Mouse (Mus musculus): Measurements from ENCODE around the gene Strn3.
"Not testable (repeated sequence)": the region's sequence is repeated elsewhere in the genome, so short reads cannot be mapped to it uniquely, and the experiment has no call there.

Gene Strn3

DNA sequence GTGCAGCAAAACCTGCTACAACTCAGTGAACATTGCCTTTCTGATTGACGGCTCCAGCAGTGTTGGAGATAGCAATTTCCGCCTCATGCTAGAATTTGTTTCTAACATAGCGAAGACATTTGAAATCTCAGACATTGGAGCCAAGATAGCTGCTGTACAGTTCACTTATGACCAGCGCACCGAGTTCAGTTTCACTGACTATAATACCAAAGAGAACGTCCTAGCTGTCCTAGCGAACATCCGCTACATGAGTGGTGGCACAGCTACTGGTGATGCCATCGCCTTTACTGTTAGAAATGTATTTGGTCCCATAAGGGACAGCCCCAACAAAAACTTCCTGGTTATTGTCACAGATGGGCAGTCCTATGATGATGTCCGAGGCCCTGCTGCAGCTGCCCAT, 88.4 kb downstream of the Strn3 start:
- DNase-seq, result no peak

DNA sequence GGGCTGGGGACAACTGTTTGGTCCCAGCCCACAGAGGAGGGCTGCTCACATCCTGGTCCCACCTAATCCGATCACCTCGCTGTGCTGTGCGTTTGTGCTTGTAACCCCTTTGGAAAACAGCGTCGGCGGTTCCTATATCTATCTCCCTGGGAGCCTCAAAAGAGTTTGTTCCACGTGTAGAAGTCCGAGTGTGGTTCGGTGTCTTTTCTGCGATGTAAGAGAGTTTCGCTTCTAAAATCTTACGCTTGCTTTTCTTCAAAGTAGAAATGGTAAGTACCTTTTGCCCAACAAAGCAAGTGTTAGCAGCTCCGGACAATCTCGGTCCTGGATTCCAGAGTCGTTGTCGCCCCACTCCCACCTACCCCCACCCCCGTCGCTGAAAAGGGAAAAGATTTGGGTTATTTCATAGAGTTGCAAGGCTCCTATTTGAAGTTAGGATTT, 97.6 kb downstream of the Strn3 start:
- DNase-seq, result no peak

DNA sequence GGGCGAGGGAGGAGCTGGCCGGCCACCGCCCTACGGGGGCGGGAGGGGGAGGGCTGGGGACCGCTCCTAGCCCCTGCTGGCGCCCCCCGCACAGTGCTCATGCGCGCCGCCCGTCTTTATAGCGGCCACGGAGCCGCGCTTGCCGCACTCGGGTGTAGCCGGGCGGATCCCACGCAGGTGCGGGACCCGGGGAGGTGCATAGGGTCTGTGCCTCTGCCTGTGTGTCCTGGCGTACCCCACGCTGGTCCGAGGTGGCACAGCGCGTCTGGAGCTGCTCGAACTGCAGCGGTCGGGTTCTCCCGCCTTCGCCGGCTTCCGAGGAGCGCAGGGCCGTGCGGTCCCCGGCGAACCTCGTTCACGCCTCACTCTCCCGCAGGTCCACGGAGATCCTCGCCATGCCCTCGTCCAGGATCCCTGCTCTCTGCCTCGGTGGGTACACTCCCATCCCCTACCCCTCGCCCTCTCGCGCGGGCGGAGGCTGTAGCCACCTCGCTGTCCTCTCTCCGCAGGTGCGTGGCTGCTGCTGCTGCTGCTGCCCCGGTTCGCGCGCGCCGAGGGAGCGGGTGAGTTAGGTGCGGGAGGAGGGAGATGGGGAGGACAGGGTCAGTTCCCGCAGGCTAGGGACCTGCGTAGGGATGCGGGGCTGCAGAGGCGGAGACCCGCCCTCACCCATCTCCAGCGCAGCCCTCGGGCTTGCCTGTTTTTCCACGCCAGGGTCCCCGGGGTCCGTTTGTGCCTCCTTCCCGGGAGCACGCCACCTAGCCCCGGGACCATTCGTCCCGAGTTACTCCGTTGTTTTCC, 98.3 kb downstream of the Strn3 start, which contains the start of gene Coch:
Gene Coch (plus strand): TSS at position 113 of the 801 bp plus-strand sequence.
- no peak for DNase-seq

DNA sequence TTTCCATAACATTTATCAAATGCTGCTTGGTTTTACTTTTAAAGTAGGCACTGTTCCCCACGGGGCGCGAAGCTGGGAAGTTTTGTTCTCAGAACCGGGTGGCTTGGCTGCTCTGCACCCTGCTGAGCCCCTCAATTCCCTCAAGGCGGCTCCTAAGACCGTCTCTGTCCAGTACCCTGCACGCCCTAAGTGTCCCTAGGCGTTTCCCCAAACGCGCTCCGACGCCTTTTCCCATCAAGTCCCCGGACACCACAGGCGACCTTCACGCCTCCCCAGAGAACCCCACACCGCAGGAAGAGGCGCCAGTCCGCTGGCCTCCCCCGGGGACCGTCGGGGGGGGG, 98.8 kb downstream of the Strn3 start:
- no peak for DNase-seq

DNA sequence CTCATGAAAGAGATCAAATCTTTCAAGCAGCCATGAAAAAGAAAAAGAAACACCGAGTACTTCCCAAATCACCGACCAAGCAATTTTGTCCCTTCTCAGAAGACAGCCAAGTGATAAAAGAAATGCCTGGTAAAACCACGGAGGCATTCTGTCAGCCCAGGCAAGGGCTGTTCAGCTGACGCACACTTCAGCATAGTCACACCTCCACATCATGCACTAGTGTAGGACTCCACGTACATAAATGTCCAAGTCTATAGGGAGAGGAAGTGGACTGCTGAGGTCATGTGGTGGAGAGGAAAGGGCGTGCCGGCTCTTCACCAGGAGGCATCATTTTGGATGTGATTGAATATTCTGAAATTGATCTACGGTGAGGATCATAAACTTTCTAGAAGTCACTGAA, 99.8 kb downstream of the Strn3 start:
- DNase-seq, result no peak

DNA sequence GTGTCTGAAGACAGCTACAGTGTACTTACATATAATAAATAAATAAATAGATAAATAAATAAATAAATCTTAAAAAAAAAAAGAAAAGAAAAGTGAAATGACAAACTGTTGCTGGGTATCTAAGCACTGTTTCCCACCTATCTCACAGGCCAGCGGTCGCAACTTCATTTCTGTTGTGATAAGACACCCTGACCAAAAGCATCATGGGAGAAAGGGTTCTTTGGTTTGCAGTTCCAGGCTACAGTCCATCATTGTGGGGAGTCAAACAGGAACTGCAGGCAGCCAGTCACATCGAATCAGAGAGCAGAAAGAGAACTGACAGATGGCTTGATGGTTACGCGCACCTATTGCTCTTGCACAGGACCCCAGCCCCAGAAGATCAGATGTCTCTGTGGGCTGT, 102.4 kb downstream of the Strn3 start:
- DNase-seq, result no peak

DNA sequence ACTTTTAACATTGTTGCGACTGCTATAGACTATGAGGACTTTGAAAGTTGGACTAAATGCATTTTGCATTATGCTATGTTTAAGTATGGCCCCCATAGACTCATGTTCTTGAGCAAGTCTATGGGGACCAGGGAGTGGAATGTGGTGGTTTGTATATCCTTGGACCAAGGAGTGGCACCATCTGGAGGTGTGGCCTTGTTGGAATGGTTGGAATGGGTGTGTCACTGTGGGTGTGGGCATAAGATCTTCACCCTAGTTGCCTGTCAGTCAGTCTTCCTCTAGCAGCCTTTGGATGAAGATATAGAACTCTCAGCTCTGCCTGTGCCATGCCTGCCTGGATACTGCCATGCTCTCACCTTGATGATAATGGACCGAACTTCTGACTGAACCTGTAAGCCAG, 113.9 kb downstream of the Strn3 start:
- not testable (repeated sequence) for DNase-seq

DNA sequence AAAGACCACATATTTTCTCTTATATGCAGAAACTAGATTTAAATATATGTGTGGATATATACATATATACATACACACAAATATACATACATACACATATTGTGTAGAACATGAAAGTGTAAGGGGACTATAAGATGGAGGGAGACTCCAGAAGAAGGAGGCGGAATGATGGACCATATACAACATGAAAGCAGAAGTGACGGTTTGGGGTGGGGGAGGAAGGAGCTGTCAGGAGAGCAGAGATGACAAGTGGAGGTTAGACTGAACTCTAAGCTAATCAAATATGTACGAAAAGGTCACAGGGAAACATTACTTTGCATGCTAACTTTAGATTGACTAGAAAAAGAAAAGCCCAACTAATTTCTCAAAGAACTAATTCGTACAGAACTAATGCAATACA, 119.0 kb downstream of the Strn3 start:
- DNase-seq, result no peak

DNA sequence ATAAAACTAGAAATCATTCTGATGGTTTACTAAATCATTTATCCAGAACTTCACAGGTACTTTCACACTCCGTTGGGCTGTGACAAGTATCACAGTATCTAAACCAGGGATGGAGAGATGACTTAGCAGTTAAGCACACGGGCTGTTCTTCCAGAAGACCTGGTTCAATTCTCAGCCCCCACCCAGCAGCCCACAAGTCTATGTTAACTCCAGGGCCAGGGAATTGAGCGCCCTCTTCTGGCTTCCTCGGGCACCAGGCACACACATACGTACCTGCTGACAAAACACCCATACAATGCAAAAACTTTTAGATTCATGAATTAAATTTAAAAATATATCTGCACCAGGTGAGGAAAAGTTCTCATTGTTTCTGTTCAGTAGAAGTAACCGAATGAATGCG, 121.8 kb downstream of the Strn3 start:
- DNase-seq, result no peak

DNA sequence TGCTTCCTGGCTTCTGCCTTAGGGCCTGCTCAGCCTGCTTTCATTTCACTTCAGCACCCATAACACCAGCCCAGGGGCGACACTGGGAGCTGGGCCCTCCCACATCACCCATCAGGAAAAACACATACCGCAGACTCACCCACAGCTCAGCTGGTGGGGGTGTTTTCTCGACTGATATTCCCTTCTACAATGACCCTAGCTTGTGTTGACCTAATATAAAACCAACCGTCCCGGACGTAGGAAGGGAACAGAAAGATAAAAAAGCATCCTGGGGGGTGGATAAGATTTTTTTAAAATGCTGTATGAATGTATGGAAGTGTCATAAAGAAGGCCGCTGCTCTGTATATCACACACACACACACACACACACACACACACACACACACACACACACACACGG, 122.2 kb downstream of the Strn3 start:
- no peak for DNase-seq

DNA sequence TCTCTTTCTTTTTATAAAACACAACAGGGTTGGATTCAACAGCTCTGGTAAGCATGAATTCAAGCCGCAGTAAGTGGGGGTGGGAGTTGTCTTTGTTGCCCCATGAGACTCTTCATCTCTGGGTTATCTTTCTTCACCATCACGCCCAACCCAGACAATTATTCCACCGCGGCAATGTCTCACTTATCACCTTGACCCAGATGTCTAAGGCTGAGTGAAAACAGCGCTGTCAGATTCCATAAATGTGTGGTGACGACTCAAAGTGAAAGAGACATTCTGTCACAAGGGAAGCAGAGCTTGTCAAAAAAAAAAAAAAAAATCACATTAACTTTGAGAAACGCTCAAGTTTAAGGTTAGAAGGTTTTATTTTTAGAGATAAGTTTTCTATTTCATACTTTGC, 124.5 kb downstream of the Strn3 start:
- no peak for DNase-seq

DNA sequence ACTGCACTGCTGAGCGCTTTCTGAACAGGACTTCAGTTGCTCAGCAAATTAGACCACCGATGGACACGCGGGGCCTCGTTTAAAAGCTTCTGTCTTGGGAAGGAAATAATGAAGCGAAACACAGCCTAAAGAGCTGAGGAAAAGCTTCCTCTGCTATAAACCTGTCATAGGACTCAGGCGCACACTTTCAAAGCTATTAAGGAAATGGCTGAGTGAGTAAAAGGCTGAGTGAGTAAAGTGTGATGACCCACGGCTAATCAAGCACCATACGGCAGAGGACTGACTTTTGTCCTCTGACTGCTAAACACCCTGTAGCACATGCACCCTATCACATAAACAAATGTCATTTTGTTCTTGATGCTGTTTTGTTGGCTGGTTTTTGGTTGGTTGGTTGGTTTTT, 130.3 kb downstream of the Strn3 start:
- DNase-seq, result no peak

Measured in kidney, adult 8-10 months (tissue).